Comparison of ENCODE assay signal across 9 mouse cellular contexts in the genomic region with DNA sequence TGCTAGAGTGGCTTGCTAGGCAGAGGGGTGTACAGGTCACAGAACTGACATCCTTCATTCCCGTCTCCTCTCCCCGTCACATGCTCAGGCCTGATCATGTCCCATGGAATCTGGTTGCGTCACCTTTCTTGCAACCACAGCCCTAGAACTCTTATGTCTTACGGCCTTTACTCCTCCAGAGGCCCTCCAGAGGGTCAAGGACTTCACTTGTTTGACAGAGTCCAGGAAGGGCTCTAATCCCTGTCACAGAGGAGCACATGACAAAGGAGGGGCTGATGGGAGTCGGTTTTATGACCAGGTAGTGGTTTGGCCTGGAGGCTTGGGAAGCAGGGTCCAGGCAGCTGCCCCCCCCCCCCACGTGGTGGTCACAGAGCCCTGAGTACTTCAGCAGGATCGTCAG. TPM values are rescaled to one million over a fixed set of nuclear protein-coding genes. Genes with fewer than 3 reads are reported as not detected.
A peak's percentile ranks its signal among the peaks of the same experiment; 100 is the strongest.
DNase-seq lines count a peak whose midpoint lies in the region; ATAC-seq and TF ChIP-seq lines count a peak whose summit lies in the region.
"Had no signal": no experiment of that assay in that cellular context is flagged by ENCODE, and none has a peak within 500 bp of the region (broad histone marks: within the 10 kb centered on the region; RNA-seq: fewer than 3 reads in every experiment).

No protein-coding gene starts in this region.

- TF ChIP-seq CTCF in kidney, postnatal 0 days (IDR thresholded peaks at IDR 0.05; ENCODE audit: low read depth): no peak

- peaks cover 19% of the 10 kb centered on the region for H3K4me1 ChIP-seq in kidney, postnatal 0 days (replicated peaks; ENCODE audit: insufficient read depth, low read length)
- H3K4me1 ChIP-seq in kidney, embryonic 16.5 days (ENCODE audit: insufficient read depth, low read length): peaks cover 34% of the 10 kb centered on the region
- H3K4me1 ChIP-seq in hindbrain, embryonic 11.5 days (replicated peaks; ENCODE audit: control insufficient read depth, insufficient read depth, low read length): peaks cover 4% of the 10 kb centered on the region; the same call in 1 of the 2 replicates
- H3K4me1 ChIP-seq in stomach, embryonic 16.5 days (ENCODE audit: control insufficient read depth, insufficient read depth, low read length): peaks cover 33% of the 10 kb centered on the region

- peak; percentile 50 for ATAC-seq in kidney, postnatal 0 days (replicated peaks; ENCODE audit: low FRiP score, low read depth)
- ATAC-seq in kidney, embryonic 16.5 days (ENCODE audit: low FRiP score, low TSS enrichment): no peak
- no peak for ATAC-seq in hindbrain, embryonic 11.5 days (ENCODE audit: low FRiP score)
- ATAC-seq in stomach, embryonic 16.5 days (ENCODE audit: insufficient read depth, low FRiP score): no peak

- H3K27me3 ChIP-seq in kidney, postnatal 0 days (ENCODE audit: insufficient read depth, low read length): no peaks in the 10 kb centered on the region
- no peaks in the 10 kb centered on the region for H3K27me3 ChIP-seq in kidney, embryonic 16.5 days (ENCODE audit: insufficient read depth, low read length)
- no peaks in the 10 kb centered on the region for H3K27me3 ChIP-seq in hindbrain, embryonic 11.5 days (ENCODE audit: control insufficient read depth, insufficient read depth, low read length)
- no peaks in the 10 kb centered on the region for H3K27me3 ChIP-seq in stomach, embryonic 16.5 days (ENCODE audit: control insufficient read depth, insufficient read depth, low read length)

- no peaks in the 10 kb centered on the region for H3K9me3 ChIP-seq in kidney, postnatal 0 days (replicated peaks; ENCODE audit: low read length)
- H3K9me3 ChIP-seq in kidney, embryonic 16.5 days (ENCODE audit: low read length): no peaks in the 10 kb centered on the region
- H3K9me3 ChIP-seq in hindbrain, embryonic 11.5 days (ENCODE audit: control insufficient read depth, low read length): no peaks in the 10 kb centered on the region
- H3K9me3 ChIP-seq in stomach, embryonic 16.5 days (replicated peaks; ENCODE audit: control insufficient read depth, low read length): no peaks in the 10 kb centered on the region

- H3K36me3 ChIP-seq in kidney, postnatal 0 days (ENCODE audit: insufficient read depth, low read length): no peaks in the 10 kb centered on the region
- H3K36me3 ChIP-seq in kidney, embryonic 16.5 days (ENCODE audit: insufficient read depth, low read length): no peaks in the 10 kb centered on the region
- H3K36me3 ChIP-seq in hindbrain, embryonic 11.5 days (ENCODE audit: control insufficient read depth, insufficient read depth, low read length): no peaks in the 10 kb centered on the region
- H3K36me3 ChIP-seq in stomach, embryonic 16.5 days (ENCODE audit: control insufficient read depth, insufficient read depth, low read length): no peaks in the 10 kb centered on the region

- H3K4me3 ChIP-seq in kidney, postnatal 0 days (replicated peaks; ENCODE audit: low read depth, low read length): no peak overlapping the region
- no peak overlapping the region for H3K4me3 ChIP-seq in kidney, embryonic 16.5 days (ENCODE audit: low read length)
- 0 out of 2 replicates have a peak overlapping the region, but pooled peaks have one; percentile 6 for H3K4me3 ChIP-seq in hindbrain, embryonic 11.5 days (ENCODE audit: low read depth, low read length)
- peak overlapping the region; percentile 61; the same call in 1 of the 2 replicates for H3K4me3 ChIP-seq in stomach, embryonic 16.5 days (replicated peaks; ENCODE audit: low read length)
- H3K4me3 ChIP-seq: erythroblast, embryonic 14.5 days had no signal

- H3K9ac ChIP-seq in kidney, postnatal 0 days (ENCODE audit: low read depth, low read length): no peak overlapping the region
- H3K9ac ChIP-seq in kidney, embryonic 16.5 days (replicated peaks; ENCODE audit: low read length): no peak overlapping the region
- no peak overlapping the region for H3K9ac ChIP-seq in hindbrain, embryonic 11.5 days (ENCODE audit: low read depth, low read length)
- H3K9ac ChIP-seq in stomach, embryonic 16.5 days (ENCODE audit: low read length): peak overlapping the region; percentile 77; the same call in 1 of the 2 replicates

- WGBS in kidney, postnatal 0 days: 41% methylated on average over 7 of the region's 7 CpGs
- WGBS in kidney, embryonic 16.5 days: 46% methylated on average over 7 of the region's 7 CpGs
- WGBS in hindbrain, embryonic 11.5 days: 64% methylated on average over 7 of the region's 7 CpGs
- WGBS in stomach, embryonic 16.5 days: 51% methylated on average over 7 of the region's 7 CpGs

- intact Hi-C loops in gastrocnemius, postnatal 14 days (cut with DNase I; ENCODE audit: low total_unique reads): no loop called here

- no peak overlapping the region for H3K4me2 ChIP-seq in kidney, postnatal 0 days (ENCODE audit: low read length)
- H3K4me2 ChIP-seq in kidney, embryonic 16.5 days (replicated peaks; ENCODE audit: low read depth, low read length): no peak overlapping the region
- H3K4me2 ChIP-seq in hindbrain, embryonic 11.5 days (replicated peaks; ENCODE audit: low read depth, low read length): peak overlapping the region; percentile 8; the same call in 1 of the 2 replicates
- H3K4me2 ChIP-seq in stomach, embryonic 16.5 days (ENCODE audit: low read depth, low read length): peak overlapping the region; percentile 92

- no peak overlapping the region for H3K27ac ChIP-seq in kidney, postnatal 0 days
- no peak overlapping the region for H3K27ac ChIP-seq in kidney, embryonic 16.5 days (ENCODE audit: low read length)
- H3K27ac ChIP-seq in hindbrain, embryonic 11.5 days (ENCODE audit: low read depth, low read length): no peak overlapping the region
- peak overlapping the region; percentile 90 for H3K27ac ChIP-seq in stomach, embryonic 16.5 days (ENCODE audit: low read length)

- DNase-seq in kidney, postnatal 0 days (ENCODE audit: low spot score): no peak
- no peak for DNase-seq in hindbrain, embryonic 11.5 days (ENCODE audit: low spot score)
- peak; percentile 51 for DNase-seq in lung, postnatal 10 days
- DNase-seq in gastrocnemius, postnatal 14 days: no peak
- DNase-seq in layer of hippocampus, postnatal 14 days (ENCODE audit: low spot score in 2 of 2): no peak
- DNase-seq in kidney, postnatal 10 days: no peak

RNA-seq across cellular contexts. Expression of a gene that starts 38.8 kb away (rescaled TPM):
- polyA plus RNA-seq in kidney, postnatal 0 days (2015; fragmentation: Nextera tagmentation; extraction: Ambion mirVana): 14.8 and 15.0 TPM in 2 replicates
- 10.5 and 12.5 TPM in 2 replicates for polyA plus RNA-seq in kidney, embryonic 16.5 days (2015; fragmentation: Nextera tagmentation; extraction: Ambion mirVana)
- polyA plus RNA-seq in hindbrain, embryonic 11.5 days (2014; fragmentation: Nextera tagmentation; extraction: Ambion mirVana): 11.5 and 12.0 TPM in 2 replicates
- polyA plus RNA-seq in stomach, embryonic 16.5 days (2015; fragmentation: Nextera tagmentation; extraction: Ambion mirVana): 9.4 and 11.8 TPM in 2 replicates
- 10 to 100 TPM; 10.4 to 13.0 TPM for total RNA-seq in gastrocnemius, postnatal 14 days (2021)
- 10 to 100 TPM; 29.5 to 35.1 TPM for total RNA-seq in layer of hippocampus, postnatal 14 days (2021)

RNA-seq across cellular contexts. Expression of a gene that starts 40.0 kb away (rescaled TPM):
- polyA plus RNA-seq in kidney, postnatal 0 days (2015; fragmentation: Nextera tagmentation; extraction: Ambion mirVana): 28.8 and 31.8 TPM in 2 replicates
- polyA plus RNA-seq in kidney, embryonic 16.5 days (2015; fragmentation: Nextera tagmentation; extraction: Ambion mirVana): 45.8 and 49.5 TPM in 2 replicates
- polyA plus RNA-seq in hindbrain, embryonic 11.5 days (2014; fragmentation: Nextera tagmentation; extraction: Ambion mirVana): 74.8 and 75.0 TPM in 2 replicates
- 92.6 and 109 TPM in 2 replicates for polyA plus RNA-seq in stomach, embryonic 16.5 days (2015; fragmentation: Nextera tagmentation; extraction: Ambion mirVana)
- total RNA-seq in gastrocnemius, postnatal 14 days (2021): 10 to 100 TPM; 13.2 to 13.6 TPM
- 100 to 1,000 TPM in 1 of 2 experiments, 10 to 100 TPM in 1; 98.7 to 113 TPM for total RNA-seq in layer of hippocampus, postnatal 14 days (2021)

Comparison
In these comparisons a context has a peak if more than half of its experiments do, and no peak if none do; other contexts are left out.
1. H3K4me2 ChIP-seq: peak in hindbrain, embryonic 11.5 days (single experiment) and stomach, embryonic 16.5 days (single experiment); none in kidney, postnatal 0 days (single experiment) and kidney, embryonic 16.5 days (single experiment).
2. H3K4me3 ChIP-seq: peak in hindbrain, embryonic 11.5 days (single experiment) and stomach, embryonic 16.5 days (single experiment); none in kidney, postnatal 0 days (single experiment) and kidney, embryonic 16.5 days (single experiment).